Mouse (Mus musculus) left cerebral cortex, adult 9 months (tissue): Measurements from ENCODE around the gene Arhgef3.
A peak's percentile ranks its signal among the peaks of the same experiment; 100 is the strongest.

Experiments used
- DNase-seq, 2 experiments: peaks; one replicate each; pipeline ENCODE4 v3.0.0; 2022; ENCODE audit warnings: low spot score in 2 of 2

Arhgef3 gene

DNA sequence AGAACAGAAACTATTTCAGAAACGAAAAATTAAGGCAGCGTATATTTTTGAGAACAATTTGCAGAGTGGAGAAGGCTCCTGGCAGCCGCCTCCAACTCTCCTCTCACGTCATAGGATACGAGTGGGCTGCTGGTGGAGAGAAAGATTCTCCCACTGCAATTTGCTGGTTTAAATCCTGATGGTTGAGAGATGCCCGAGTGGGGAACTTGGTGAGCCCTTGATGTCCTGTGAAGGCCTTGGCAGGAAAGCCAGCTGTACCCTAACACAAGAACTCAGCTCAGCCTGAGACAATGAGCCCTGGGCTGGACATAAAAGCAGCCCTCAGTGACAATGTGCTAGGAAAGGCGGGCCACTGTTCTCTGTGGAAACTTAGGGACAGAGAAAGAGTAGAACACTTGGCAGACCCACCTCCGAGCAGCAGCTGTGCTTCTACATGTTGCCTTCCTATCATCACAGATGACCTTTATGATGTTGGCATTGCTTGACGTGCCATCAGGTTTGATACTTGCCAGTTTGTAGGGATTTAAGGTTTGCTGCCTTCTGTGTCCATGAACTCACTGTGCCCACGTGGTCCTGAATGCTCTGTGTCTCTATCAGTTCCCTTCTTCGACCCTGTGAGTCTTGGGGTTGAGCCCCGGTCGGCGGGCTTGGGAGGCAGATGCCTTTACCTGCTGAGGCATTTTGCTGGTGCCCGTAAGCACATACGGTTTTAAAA is 154.4 kb downstream of the Arhgef3 start:
- DNase-seq: peak; percentile 42 to 69

DNA sequence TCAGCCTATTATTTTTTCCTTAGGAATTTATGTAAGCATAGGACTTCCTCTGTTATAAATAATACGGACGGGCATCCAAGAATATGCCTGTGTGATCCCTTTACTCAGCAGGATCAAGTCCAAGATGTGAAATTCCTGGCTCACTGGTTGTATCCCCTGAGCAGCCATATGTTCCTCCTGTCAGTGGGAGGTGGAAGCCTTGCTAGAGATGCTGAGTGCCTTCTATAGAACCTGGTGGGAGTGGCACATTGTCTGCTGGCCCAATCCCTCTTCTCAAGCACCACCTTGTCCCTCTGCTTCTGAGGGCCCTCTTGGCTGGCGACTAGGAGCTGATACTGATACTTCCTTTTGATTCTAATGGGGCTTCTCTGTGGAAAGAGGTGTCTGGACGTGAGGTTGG is 155.1 kb downstream of the Arhgef3 start:
- peak; percentile 71 to 90 for DNase-seq

DNA sequence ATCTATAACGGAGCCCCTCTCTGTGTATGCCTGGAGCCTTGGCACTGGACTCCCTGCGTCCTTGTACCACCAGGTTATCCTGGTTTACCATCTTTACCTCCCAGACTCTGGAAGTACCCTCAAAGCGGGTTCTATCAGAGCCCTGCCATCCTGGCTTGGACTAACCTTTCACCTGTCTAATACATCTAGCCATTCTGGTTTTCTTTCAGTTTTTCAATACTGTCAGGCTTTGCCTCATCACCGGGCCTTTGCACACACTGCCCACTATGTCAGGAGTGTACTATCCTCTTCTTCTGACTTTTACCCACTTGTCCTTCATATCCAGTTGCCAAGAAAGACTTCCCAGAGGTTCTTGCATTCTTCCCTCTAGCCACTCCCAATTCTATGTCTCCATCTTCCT is 155.8 kb downstream of the Arhgef3 start:
- DNase-seq: no peak

DNA sequence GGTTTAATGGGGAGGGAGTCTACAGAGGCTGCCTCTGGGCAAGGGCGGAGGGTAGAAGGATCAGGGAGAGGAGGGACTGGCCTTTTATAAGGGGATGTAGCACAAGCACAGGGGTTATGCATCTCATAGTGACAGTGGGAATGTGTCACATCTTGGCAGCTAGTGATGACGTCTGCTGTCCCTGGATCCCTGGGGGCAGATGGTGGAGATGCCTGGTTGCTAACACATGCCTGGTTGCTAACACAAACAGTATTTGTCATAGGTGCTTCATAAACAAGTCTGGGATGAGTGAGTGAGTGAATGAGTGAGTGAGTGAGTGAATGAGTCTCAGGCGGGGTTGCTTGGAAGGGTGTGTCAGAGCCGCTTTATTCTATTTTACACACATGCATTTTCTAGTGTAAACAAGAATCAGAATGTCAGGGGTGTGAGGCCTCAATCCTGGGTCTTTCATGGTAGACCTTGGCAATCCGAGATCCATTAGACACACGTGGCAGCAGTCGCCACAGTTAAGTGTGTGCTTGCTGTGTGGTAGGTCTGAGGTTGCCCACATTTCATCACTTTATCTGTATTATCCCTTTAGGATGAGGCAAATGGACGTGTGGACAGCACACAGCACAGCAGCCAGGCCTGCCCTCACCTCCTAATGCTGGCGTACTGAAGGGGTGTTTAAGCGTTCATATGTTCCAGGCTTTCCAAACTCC is 156.8 kb downstream of the Arhgef3 start:
- DNase-seq: no peak

DNA sequence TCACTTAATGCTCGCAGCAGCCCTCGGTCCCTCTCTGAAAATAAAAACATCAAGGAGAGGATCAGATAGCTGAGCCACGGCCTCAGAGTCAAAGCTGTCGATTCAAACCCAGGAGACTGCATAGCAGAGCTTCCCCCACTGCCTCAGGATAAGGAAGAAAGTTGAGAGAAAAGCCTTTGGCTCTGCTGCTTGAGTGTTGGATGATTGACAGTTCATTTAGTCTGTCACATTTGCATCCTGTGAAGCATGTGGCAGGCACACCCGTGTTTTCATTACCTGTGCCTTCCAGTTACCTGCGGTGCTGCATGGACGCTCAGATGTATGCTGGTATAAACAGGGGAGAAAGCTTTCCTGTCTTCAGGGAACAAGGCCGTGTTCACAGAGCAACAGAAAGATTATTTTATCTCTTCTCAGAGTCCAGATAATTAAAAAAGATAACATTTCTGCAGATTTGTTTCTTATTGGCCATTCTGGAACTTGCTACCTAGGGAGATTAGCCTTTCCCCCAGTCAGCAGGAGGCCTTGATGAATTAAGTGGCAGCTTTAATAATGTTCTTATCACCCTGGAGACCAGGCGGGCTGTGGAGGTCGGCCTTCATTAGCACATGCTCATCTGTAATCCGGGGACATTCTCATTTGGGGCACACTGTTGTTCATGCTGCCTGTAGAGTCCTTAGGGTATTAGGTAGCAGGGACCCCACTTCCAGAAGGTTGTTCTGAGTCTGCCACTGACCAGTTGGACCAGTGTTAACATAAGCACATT is 157.6 kb downstream of the Arhgef3 start:
- no peak for DNase-seq

DNA sequence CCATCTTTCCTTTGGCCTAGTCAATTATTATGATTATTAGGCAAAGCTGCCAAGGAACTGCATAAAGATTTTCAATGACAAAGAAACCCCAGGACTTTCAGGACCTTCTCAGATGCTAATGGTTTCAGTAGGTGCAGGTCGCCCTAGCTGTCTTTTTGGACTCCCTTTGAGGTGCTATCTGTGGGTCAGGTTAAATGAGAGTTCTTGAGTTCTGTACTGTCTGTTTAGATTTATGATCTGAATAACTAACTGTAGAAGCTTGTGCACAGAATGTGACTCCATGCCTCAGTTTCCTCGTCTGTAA is 158.1 kb downstream of the Arhgef3 start:
- no peak for DNase-seq

DNA sequence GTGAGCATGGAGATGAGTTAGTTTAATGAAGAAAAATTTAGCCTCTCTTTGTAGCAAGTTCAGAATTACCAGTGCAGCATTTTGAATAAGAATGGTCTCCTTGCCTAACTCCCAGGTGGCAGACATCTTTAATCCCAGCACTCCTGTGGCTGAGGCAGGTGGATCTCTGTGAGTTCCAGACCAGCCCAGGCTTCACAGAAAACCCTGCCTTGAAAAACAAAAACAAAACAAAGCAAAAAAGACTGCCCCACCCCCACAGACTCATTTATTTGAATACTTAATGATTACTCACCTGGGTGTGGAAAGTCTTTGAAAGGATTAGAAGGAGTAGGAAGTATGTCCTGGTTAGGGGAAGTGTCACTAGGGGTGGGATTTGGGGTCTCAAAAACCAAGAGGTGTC is 158.5 kb downstream of the Arhgef3 start:
- DNase-seq: no peak

DNA sequence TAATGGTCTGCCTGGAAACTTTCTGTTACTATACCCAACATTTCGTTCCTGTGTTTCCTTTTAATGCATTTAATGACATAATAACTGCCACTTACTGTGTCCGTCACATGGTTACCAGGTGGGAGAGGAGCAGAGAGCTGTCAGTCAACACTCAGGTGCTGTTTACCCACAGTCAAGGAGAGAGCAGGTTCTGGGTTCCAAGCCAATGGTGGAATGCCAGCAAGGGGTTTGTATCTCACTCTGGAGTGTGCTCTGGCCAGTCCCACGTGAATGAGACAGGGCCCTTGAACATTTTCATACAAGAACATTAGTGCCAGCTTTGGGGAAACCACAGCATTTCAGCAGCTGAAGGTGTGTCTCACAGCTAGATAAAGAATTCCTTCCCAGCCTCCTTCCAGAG is 162.6 kb downstream of the Arhgef3 start:
- no peak for DNase-seq

DNA sequence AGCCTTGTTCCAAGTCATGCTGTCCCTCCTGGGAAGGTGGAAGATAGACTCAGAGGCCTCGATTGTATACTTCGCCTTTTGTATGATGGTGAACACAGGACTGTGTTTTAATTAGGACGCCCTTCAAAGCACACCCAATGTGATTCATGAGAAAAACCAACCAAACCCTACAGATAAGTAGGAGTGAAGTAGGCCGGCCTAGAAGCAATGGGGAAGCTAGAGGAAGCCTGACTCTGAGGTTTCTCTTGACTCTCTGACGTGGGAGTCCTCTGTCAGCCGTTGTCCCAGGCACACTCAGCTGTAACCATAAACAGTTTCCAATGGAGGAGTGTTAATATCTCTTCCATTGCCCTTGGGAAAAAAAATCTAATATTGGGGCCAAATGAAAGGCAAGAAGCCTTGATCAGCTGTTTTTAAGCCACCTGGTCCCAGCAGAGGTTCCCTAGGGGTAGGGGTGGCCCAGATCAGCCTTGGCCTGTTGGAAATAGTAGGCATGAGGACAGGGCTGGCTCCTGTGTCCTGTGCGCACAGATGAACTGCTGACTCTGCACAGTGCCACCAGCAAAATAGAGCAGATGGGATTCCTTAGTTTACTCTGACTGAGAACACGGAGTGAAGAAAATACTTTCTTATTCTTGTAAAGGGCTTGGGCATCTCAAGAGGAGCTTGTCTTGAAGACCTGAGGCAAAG is 165.6 kb downstream of the Arhgef3 start:
- no peak for DNase-seq

DNA sequence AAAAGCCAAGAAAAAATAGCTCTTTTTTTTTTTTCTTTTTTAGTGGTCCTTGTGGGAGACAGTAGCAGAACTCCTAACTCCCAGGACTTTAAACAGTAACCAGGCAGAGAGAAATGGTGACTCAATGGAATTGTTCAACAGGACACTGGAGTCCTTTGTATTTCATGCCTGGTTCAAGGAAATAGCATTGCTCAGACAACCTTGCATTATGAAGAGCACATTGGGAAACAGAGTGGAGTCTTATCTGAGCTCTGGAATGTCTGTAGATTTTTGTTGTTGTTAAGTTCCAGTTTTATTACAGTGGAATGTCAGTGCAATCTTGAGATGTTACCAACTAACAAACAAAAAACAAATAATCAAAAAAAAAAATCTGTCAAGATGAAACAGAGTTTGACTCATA is 169.3 kb downstream of the Arhgef3 start:
- no peak for DNase-seq

DNA sequence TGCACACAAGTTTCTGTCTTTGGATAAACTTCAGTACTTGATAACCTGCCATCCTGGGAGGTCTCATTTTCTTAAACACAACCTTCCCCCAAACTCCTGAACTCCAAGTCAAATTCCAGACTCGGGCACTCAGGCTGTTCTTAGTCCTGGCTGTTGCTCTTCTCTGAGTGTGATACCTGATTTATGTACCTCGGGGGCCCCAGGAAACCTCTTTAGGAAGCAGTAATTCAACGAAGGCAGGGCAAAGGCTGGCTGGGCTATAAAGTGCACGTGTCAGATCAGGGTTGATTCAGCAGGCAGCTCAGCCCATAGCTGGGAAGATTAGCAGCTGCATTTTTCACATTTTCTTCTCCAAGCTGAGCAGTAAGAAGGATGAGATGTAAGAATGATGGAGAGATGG is 171.5 kb downstream of the Arhgef3 start:
- no peak for DNase-seq

DNA sequence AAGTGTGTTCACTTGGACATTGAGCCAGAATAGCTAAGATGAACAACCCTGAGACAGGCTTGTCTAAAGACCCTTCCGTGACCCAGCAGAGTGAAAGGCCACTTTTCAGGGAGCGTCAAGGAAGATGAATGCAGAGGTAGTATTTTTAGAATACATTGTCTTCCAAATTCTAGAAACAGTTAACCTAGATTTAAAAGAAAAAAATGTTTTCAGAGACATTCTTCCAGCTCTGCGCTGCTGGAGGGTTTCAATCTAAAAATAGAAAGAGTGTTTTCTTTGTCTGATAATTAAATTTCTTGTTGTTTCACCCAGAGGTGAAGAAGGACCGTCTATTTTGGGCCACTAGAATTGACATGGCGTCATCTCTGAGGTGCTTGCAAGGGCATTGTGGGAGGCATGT is 174.4 kb downstream of the Arhgef3 start:
- DNase-seq: no peak

DNA sequence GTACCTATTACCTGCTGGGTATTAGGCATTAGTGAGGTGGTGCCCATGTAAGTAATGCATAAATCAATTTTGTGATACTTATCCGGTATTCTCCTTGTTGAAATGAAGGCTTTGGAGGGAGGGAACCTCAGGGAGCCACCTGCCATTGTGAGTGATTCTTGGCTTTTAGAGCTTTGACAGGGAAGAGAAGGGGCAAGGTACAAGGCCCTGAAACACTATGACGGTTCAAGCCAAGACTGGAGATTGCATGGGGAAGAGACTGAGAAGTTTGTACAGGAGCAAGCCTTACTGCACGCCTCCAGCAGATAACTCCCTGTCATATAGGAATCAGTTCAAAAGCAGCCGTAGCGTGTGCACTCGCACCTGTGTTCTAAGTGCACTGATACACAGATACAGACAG is 177.4 kb downstream of the Arhgef3 start:
- DNase-seq: no peak

DNA sequence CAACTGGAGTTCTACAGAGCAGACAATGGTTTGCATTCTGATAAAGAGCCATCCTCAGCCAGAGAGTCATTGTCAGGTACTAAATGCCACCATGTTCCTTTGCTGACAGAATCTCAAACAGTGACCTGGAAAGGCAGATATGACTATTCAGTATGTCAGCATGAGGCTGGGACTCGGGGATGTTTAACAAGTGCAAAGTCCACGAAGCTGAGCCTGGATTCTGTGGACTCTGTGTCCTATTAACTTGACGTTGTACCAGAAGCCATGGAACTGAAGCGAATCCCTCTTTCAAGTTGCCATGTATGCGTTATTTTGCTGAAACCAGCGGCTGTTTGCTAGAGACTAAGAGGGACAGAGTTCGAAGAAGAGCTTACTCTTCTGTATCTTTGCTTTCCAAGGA is 181.1 kb downstream of the Arhgef3 start:
- no peak for DNase-seq

DNA sequence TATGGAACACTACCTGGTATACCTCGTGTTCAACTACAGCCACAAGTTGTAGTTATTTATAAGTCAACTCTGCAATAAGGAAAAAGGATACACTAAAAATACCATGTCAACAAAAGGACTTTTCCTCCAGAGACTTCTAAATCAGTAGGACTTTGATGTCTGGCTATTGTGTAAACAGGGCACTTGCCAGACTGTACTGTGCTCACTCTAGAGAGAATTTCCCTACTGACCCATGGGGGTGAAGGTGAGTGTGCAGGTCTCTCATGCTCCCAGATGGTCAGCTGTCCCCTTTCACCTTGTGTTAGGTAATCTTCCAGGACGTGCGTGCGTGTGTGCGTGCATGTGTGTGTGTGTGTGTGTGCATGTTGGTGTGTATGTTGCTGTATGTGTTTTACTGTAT is 182.3 kb downstream of the Arhgef3 start:
- no peak for DNase-seq

DNA sequence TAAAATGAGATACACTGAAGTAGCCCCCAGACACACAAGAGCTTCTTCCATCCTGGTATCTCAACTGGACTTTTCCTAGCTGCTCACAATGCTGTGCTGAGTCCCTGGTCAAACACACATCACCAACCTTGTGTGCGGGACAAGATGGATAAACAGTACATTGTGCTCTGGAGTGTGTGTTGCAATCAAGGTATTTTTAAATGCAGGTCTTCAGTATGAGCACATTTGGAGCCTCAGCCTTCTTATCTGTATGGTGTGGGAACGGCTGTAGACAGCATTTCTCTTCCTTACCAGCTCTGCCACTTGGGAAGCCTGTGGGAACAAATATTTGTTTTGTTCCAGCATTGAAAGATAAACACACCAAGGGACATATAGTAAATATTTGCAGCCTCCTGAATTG is 184.2 kb downstream of the Arhgef3 start:
- DNase-seq: no peak

DNA sequence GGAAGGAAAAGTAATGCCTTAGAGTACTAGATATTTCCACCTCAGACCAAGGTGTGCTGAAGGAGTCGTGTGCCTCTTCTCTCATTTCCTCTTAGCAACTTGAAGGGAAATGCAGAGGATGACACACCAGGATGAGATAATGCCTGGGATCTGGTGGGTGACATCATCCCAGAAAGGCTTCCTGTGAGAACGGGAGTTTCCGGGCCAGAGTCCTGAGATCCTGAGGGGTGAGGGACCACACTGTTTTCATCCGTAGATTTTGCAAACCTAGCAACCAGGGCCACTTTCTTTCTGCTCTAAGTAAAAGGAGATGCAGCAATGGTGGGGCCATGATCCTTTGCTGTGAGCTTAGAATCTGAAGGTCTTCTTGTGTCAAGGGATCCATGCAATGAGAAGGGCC is 185.0 kb downstream of the Arhgef3 start:
- DNase-seq: no peak

DNA sequence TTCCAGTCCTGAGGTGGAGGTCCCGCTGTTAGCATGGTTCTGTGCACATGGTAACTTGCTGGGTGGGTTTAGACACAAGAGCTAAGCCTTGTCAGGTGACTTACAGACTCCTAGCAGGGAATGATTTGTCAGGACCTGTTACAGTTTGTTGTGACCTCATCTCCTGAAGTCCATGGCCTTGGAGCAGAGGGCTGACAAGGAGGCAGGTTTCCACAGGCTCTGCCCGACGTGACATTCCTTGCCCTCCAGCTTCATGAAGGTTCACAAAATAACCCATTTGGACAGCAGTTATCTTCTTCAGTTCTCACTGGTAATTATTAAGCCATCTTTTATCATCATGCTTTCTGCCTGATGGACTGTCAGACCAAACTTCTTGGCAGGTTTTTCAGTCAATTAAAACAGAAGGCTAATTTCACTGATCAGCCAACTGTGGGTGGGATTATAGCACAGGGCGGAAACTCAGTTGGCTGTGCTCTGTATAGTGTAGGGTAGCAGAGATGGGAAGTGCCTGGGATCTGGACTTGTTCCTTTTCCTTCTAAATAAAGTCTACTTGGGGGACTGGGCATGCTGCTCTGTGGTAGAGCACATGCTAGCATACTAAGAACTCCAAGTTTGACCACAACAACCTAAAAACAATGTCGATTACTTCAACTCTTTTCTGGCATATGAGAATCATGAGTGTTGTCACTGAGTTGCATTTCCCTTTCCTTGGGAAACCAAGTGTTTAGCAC is 187.2 kb downstream of the Arhgef3 start:
- no peak for DNase-seq

DNA sequence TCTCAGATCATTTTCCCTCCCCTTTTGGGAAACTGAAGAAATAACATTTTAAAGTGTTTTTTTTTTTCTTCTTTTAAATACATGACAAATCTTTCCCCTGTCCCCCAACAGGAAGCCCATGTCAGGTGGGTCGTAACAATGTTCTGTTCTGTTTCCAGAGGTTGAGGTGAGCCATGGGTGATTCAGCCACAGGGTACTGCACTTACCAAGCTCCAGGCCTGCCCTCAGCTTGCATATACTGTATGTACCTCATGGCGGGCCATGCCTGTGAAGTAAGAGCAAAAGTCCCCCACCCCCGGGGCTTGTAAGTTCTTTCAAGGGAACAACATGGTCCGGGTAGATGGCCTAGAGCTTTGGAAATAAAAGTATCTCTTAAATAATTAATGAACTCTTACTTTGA is 188.6 kb downstream of the Arhgef3 start:
- DNase-seq: no peak

DNA sequence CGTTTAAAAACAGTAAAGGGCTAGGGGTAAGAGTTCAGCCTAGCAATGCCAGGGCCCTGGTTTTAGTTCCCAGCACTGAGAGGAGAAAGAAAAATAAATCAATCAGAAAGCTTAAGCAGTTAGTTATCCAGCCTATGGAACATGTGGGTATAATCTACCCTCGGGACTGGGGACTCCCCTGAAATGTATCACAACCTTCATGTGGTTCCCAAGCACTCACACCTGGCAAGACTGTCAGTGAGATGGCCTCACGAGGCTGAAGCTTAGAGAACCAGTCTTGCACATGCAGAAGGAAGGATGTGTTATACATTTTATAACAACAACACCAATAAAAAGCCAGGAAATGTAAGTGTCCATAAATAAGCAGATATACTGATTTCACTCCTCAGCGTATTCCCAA is 189.7 kb downstream of the Arhgef3 start:
- DNase-seq: no peak

DNA sequence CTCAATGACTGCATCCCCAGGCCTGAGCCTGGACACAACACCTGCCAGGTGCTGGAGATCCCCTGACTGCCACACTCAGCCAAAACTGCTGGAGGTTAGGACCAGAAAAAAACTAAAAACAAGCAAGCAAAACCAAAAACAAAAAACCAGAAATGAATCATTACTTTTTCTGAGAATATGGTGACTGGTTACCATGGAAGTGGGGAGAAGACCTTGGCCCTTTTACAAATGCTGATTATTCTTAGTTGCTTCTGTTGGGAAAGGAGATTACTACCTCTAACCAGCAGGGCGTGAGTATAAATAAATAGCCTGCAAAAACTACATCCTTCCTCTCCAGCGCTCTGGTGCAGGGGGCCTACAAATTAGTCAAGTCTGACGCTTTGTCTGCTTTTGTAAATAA is 194.1 kb downstream of the Arhgef3 start:
- no peak for DNase-seq
